Mouse (Mus musculus) small intestine, adult 2 months (tissue): Measurements from ENCODE around the gene Alox5ap. TPM values are rescaled to one million over a fixed set of nuclear protein-coding genes. Genes with fewer than 3 reads are reported as not detected.

Experiments used
- H3K27ac ChIP-seq: fragments of 200-500 bp; 2 replicates; pipeline ENCODE4 v1.5.1; 2012; ENCODE audit warnings: low read depth, low read length, control low read depth, inconsistent platforms; ENCODE audit not compliant: insufficient read depth
- H3K27me3 ChIP-seq: fragments of 200-500 bp; 2 replicates; pipeline ENCODE4 v1.6.1; 2012; ENCODE audit warnings: mild to moderate bottlenecking, moderate library complexity, low read length, inconsistent platforms; ENCODE audit not compliant: control insufficient read depth, insufficient read depth
- H3K36me3 ChIP-seq: fragments of 200-500 bp; 2 replicates; pipeline ENCODE4 v1.6.1; 2012; ENCODE audit warnings: mild to moderate bottlenecking, low read length, control low read depth, inconsistent platforms; ENCODE audit not compliant: control insufficient read depth, insufficient read depth
- H3K4me1 ChIP-seq: fragments of 200-500 bp; 2 replicates; pipeline ENCODE4 v1.6.1; 2012; ENCODE audit warnings: low read length, inconsistent platforms, mixed read lengths; ENCODE audit not compliant: control insufficient read depth, insufficient read depth, insufficient read length
- H3K4me3 ChIP-seq: fragments of 200-500 bp; 2 replicates; pipeline ENCODE4 v1.5.1; 2012; ENCODE audit warnings: low read depth, mild to moderate bottlenecking, control low read depth, inconsistent platforms, low read length, moderate library complexity
- CTCF ChIP-seq: fragments of 200-500 bp; IDR thresholded peaks from 2 replicates; pipeline ENCODE4 v1.5.1; 2012; ENCODE audit warnings: low read depth, mild to moderate bottlenecking, control low read depth, inconsistent platforms, low read length, moderate library complexity, mixed read lengths; ENCODE audit not compliant: insufficient replicate concordance, insufficient read length; ENCODE audit errors: extremely low read depth
- POLR2A ChIP-seq: fragments of 200-500 bp; IDR thresholded peaks from 2 replicates; pipeline ENCODE4 v1.6.1; 2012; ENCODE audit warnings: low read depth, mild to moderate bottlenecking, control low read depth, inconsistent platforms, low read length, moderate library complexity
- WGBS: fragments of 180-500 bp; shearing (Covaris S2); methylation state at CpG from one replicate; pipeline ENCODE4 v1.1.7; 2018; 5-methylcytosine and 5-hydroxymethylcytosine counted together
- polyA plus RNA-seq: library from polyadenylated mRNA; depleted of rRNA; stranded (reverse); fragments of >200 nt; gene quantifications from 2 replicates; pipeline ENCODE4 v1.2.3, GENCODE M21; 2012; rRNA removed

Alox5ap gene
- polyA plus RNA-seq = 12.3 and 21.8 TPM in 2 replicates

GRCm38 (mm10) chr5:149264405-149264804 is at the start of gene Alox5ap:
Alox5ap (plus strand) TSS chr5:149264767.
- H3K36me3 ChIP-seq = no peaks in the 10 kb centered on the region
- peak within 1 kb of the TSS; percentile 19 for H3K4me3 ChIP-seq
- 52% methylated on average over 4 of the region's 4 CpGs for WGBS

GRCm38 (mm10) chr5:149215540-149215939 is 49.0 kb upstream of the Alox5ap start:
- Histone ChIP-seq H3K4me1 (no peaks in the 10 kb centered on the region), H3K36me3 (peaks cover 47% of the 10 kb centered on the region), H3K27me3 (no peaks in the 10 kb centered on the region), H3K27ac (no peak overlapping the region), H3K4me3 (no peak overlapping the region)
- WGBS = 98% methylated on average over 7 of the region's 7 CpGs
- TF ChIP-seq POLR2A = no peak
- no peak for TF ChIP-seq CTCF

More at GRCm38 (mm10) chr5:149264405-149264804, at the start of gene Alox5ap:
- Histone ChIP-seq H3K27ac (no peak within 1 kb of the TSS), H3K4me1 (no peaks in the 10 kb centered on the region), H3K27me3 (no peaks in the 10 kb centered on the region)
- no peak for TF ChIP-seq CTCF
- TF ChIP-seq POLR2A = no peak

GRCm38 (mm10) chr5:149217524-149218357 is 46.8 kb upstream of the Alox5ap start:
- Histone ChIP-seq H3K4me3 (no peak overlapping the region), H3K27ac (no peak overlapping the region), H3K27me3 (no peaks in the 10 kb centered on the region), H3K36me3 (peaks cover 34% of the 10 kb centered on the region), H3K4me1 (no peaks in the 10 kb centered on the region; the same call in 1 of the 2 replicates)
- TF ChIP-seq CTCF (no peak), POLR2A (no peak)
- 63% methylated on average over 6 of the region's 6 CpGs for WGBS

GRCm38 (mm10) chr5:149219493-149219892 is 45.1 kb upstream of the Alox5ap start:
- TF ChIP-seq POLR2A (no peak), CTCF (no peak)
- no peaks in the 10 kb centered on the region; the same call in 1 of the 2 replicates for H3K4me1 ChIP-seq
- WGBS = 53% methylated on average over 3 of the region's 3 CpGs
- no peak overlapping the region for H3K4me3 ChIP-seq
- H3K36me3 ChIP-seq = peaks cover 18% of the 10 kb centered on the region
- no peaks in the 10 kb centered on the region for H3K27me3 ChIP-seq
- H3K27ac ChIP-seq = no peak overlapping the region

- WGBS = 78% methylated on average over 4 of the region's 4 CpGs
- TF ChIP-seq CTCF (no peak), POLR2A (no peak)
- H3K27ac ChIP-seq = no peak overlapping the region
- H3K27me3 ChIP-seq = no peaks in the 10 kb centered on the region
- H3K4me1 ChIP-seq = no peaks in the 10 kb centered on the region; the same call in 1 of the 2 replicates
- no peak overlapping the region for H3K4me3 ChIP-seq
- H3K36me3 ChIP-seq = 0 out of 2 replicates have a peak, but pooled peaks cover 2% of the 10 kb centered on the region
These were observed 43.2 kb upstream of the Alox5ap start for GRCm38 (mm10) chr5:149221355-149221754.

- H3K27me3 ChIP-seq = no peaks in the 10 kb centered on the region
- no peak overlapping the region for H3K4me3 ChIP-seq
- no peaks in the 10 kb centered on the region; the same call in 1 of the 2 replicates for H3K4me1 ChIP-seq
- H3K36me3 ChIP-seq = no peaks in the 10 kb centered on the region
- no peak overlapping the region for H3K27ac ChIP-seq
- WGBS = 30% methylated on average over 7 of the region's 7 CpGs
- TF ChIP-seq CTCF (no peak), POLR2A (no peak)
These were observed 39.9 kb upstream of the Alox5ap start for GRCm38 (mm10) chr5:149224666-149225065.
